Mouse (Mus musculus) cortical plate, adult 2 months (tissue): ENCODE measurements at regions not wholly inside any gene's neighbourhood (a gene's known extent, or its start where the extent isn't known, plus 50 kb on each side); places are given as distances from the start of the nearest gene placed in this dataset.

Experiments used
- H3K27ac ChIP-seq: fragments of 200-500 bp; 2 replicates; pipeline ENCODE4 v1.5.1; 2012; ENCODE audit warnings: low read length, control low read depth, inconsistent platforms; ENCODE audit not compliant: insufficient read depth
- H3K4me1 ChIP-seq: fragments of 200-500 bp; 2 replicates; pipeline ENCODE4 v1.6.1; 2011; ENCODE audit warnings: low read length; ENCODE audit not compliant: control insufficient read depth, insufficient read depth
- H3K4me3 ChIP-seq: fragments of 200-500 bp; 2 replicates; pipeline ENCODE4 v1.5.1; 2011; ENCODE audit warnings: mild to moderate bottlenecking, low read length, control low read depth; ENCODE audit not compliant: insufficient read depth
- CTCF ChIP-seq: fragments of 200-500 bp; IDR thresholded peaks from 2 replicates; pipeline ENCODE4 v1.5.1; 2011; ENCODE audit warnings: mild to moderate bottlenecking, control low read depth, low read length; ENCODE audit not compliant: insufficient read depth; ENCODE audit errors: extremely low read depth
- POLR2A ChIP-seq: fragments of 200-500 bp; IDR thresholded peaks from 2 replicates; pipeline ENCODE4 v1.6.1; 2011; ENCODE audit warnings: mild to moderate bottlenecking, low read length, control low read depth; ENCODE audit not compliant: insufficient read depth; ENCODE audit errors: extremely low read depth

GRCm38 (mm10) chr10:37280150-37280820 lies 141.6 kb upstream of the Marcks start:
- TF ChIP-seq POLR2A (no peak), CTCF (no peak)
- Histone ChIP-seq H3K4me3 (no peak overlapping the region), H3K4me1 (no peaks in the 10 kb centered on the region), H3K27ac (no peak overlapping the region)

GRCm38 (mm10) chr10:37279316-37279715 lies 140.6 kb upstream of the Marcks start:
- Histone ChIP-seq H3K27ac (no peak overlapping the region), H3K4me1 (no peaks in the 10 kb centered on the region), H3K4me3 (no peak overlapping the region)
- TF ChIP-seq POLR2A (no peak), CTCF (no peak)

- no peak overlapping the region for H3K27ac ChIP-seq
- no peaks in the 10 kb centered on the region for H3K4me1 ChIP-seq
- TF ChIP-seq POLR2A (no peak), CTCF (no peak)
- no peak overlapping the region for H3K4me3 ChIP-seq
These were observed 137.1 kb upstream of the Marcks start for GRCm38 (mm10) chr10:37275857-37276256.

GRCm38 (mm10) chr10:37275271-37275670 lies 136.6 kb upstream of the Marcks start:
- H3K4me1 ChIP-seq: no peaks in the 10 kb centered on the region
- H3K27ac ChIP-seq: no peak overlapping the region
- no peak for TF ChIP-seq CTCF
- TF ChIP-seq POLR2A: no peak
- no peak overlapping the region for H3K4me3 ChIP-seq

GRCm38 (mm10) chr10:37271967-37272366 lies 133.2 kb upstream of the Marcks start:
- no peak for TF ChIP-seq POLR2A
- TF ChIP-seq CTCF: no peak
- Histone ChIP-seq H3K4me3 (no peak overlapping the region), H3K27ac (no peak overlapping the region), H3K4me1 (no peaks in the 10 kb centered on the region)

GRCm38 (mm10) chr10:37270236-37271000 lies 131.7 kb upstream of the Marcks start:
- Histone ChIP-seq H3K4me3 (no peak overlapping the region), H3K27ac (no peak overlapping the region), H3K4me1 (no peaks in the 10 kb centered on the region)
- TF ChIP-seq CTCF (no peak), POLR2A (no peak)

GRCm38 (mm10) chr10:37266909-37267308 lies 128.2 kb upstream of the Marcks start:
- no peak for TF ChIP-seq CTCF
- no peak for TF ChIP-seq POLR2A
- Histone ChIP-seq H3K27ac (no peak overlapping the region), H3K4me3 (no peak overlapping the region), H3K4me1 (no peaks in the 10 kb centered on the region)

GRCm38 (mm10) chr10:37260791-37261488 lies 122.2 kb upstream of the Marcks start:
- no peak overlapping the region for H3K27ac ChIP-seq
- no peaks in the 10 kb centered on the region for H3K4me1 ChIP-seq
- no peak overlapping the region for H3K4me3 ChIP-seq
- 0 out of 2 replicates have a peak, but pooled peaks have one; percentile 2 for TF ChIP-seq CTCF
- TF ChIP-seq POLR2A: no peak

GRCm38 (mm10) chr10:37259186-37259585 lies 120.5 kb upstream of the Marcks start:
- Histone ChIP-seq H3K4me3 (no peak overlapping the region), H3K27ac (no peak overlapping the region), H3K4me1 (no peaks in the 10 kb centered on the region)
- TF ChIP-seq CTCF (no peak), POLR2A (no peak)

- Histone ChIP-seq H3K27ac (no peak overlapping the region; the same call in 1 of the 2 replicates), H3K4me3 (no peak overlapping the region), H3K4me1 (no peaks in the 10 kb centered on the region)
- TF ChIP-seq CTCF (no peak), POLR2A (no peak)
These were observed 118.8 kb upstream of the Marcks start for GRCm38 (mm10) chr10:37257544-37257943.
